Mouse (Mus musculus): Measurements from ENCODE around the gene 1110017D15Rik.
"Not testable (repeated sequence)": the region's sequence is repeated elsewhere in the genome, so short reads cannot be mapped to it uniquely, and the experiment has no call there.

DNA sequence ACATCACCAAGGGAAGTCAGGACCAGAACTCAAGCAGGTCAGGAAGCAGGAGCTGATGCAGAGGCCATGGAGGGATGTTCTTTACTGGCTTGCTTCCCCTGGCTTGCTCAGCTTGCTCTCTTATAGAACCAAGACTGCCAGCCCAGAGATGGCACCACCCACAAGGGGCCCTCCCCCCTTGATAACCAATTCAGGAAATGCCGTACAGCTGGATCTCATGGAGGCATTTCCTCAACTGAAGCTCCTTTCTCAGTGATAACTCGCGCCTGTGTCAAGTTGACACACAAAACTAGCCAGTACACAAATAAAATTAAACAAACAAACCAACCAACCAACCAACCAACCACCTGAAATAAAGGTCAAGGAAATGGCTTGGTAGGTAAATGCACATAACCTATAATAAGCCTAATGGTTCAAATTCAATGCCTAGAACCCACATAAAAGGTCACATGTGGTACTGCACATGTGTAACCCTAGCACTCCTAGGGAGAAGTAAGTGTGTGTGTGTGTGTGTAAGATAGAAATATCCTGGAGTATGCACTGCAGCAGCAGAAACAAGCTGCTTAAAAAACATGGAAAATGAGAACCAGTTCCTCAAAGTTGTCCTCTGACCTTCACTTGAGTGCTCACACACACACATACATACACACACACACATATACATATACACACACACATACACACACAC lies 53.9 kb downstream of the 1110017D15Rik start:
- TF ChIP-seq CTCF (IDR thresholded peaks at IDR 0.05; ENCODE audit: extremely low read depth, insufficient read depth, insufficient read length, insufficient replicate concordance); POLR2A (IDR thresholded peaks at IDR 0.05; ENCODE audit: low read depth, low read length): not testable (repeated sequence)

Measured in spleen, adult 2 months (tissue).